Mouse (Mus musculus) urinary bladder, adult 18-20 months (tissue): Measurements from ENCODE around the gene Kcnh3.
"Not testable (repeated sequence)": the region's sequence is repeated elsewhere in the genome, so short reads cannot be mapped to it uniquely, and the experiment has no call there.

Source experiments
- DNase-seq, 2 experiments: peaks; one replicate each; pipeline ENCODE4 v3.0.0; 2022; ENCODE audit warnings: low spot score in 2 of 2, mixed read lengths in 2 of 2

Gene Kcnh3

DNA sequence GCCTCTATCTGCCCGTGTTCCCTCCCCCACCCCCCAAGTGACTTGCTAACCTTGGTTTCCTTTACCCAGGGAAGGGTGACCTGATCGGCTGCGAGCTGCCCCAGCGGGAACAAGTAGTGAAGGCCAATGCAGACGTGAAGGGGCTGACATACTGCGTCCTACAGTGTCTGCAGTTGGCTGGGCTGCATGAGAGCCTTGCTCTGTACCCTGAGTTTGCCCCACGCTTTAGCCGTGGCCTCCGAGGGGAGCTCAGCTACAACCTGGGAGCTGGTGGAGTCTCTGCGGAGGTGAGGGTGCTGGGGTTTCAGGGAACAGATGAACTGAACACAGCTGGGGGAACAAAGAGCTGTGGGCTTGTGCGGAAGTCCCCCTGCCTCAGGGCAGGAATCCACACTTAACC, 13.3 kb downstream of the Kcnh3 start:
- no peak for DNase-seq

DNA sequence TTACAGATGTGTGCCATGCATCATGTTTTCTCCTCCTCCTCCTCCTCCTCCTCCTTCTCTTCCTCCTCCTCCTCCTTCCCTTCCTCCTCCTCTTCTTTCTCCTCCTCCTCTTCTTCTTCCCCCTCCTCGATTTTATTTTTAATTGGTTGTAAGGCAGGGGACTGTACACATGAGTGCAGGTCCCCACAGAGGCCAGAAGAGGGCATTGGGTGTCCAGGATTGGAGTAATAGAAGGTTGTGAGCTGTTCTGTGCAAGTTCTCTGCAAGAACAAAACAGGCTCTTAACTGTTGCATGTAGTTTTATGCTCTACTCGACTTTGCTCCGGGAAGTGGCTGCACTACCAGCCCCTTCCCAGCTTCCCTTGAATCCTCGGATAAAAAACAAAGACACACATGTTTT, 15.5 kb downstream of the Kcnh3 start:
- DNase-seq, result no peak

DNA sequence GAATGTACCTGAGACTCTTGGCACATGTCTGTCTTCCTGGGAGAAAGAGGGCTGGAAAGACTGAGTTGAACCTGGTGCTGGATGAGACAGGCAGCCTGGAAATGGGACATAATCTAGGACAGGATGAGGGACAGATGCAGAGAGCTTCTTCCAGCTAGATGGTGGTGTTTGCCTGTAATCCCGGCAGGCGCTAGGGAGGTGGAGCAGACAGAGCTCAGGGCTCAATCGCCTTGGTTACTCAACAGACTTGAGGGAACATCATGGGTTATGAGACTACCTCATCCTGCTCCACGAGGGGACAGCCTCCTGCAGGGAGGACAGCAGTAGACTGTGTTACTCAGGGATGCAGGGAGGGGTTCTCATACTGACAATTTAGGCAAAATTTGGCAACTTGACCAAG, 16.6 kb downstream of the Kcnh3 start:
- no peak for DNase-seq

DNA sequence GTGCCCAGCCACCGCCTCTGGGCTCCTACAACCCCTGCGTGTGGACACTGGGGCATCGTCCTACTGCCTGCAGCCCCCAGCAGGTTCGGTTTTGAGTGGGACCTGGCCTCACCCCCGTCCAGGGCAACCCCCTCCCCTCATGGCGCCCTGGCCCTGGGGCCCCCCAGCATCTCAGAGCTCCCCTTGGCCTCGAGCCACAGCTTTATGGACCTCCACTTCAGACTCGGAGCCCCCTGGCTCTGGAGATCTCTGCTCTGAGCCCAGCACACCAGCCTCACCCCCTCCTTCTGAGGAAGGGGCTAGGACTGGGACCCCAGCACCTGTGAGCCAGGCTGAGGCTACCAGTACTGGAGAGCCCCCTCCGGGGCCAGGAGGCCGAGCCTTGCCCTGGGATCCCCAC, 17.4 kb downstream of the Kcnh3 start:
- no peak for DNase-seq

DNA sequence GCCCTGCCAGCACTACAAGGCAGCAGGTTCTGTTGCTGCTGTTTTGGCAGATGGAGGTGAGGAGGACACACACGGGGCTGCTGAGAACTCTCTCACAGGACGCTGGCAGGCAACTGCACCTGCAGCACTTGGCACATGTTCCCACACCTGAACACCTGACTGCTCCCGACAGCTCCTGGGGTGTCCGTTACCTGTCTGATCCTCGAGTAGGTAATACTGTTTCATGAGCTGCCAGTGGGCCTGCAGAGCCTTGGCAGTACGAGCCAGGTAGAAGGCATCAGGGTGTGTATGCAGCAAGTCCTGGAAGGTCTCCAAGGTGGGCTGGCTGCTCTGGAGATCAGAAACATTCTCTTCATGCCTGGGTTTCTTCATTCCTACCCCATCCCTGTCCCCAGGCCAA, 22.1 kb downstream of the Kcnh3 start:
- not testable (repeated sequence) for DNase-seq

DNA sequence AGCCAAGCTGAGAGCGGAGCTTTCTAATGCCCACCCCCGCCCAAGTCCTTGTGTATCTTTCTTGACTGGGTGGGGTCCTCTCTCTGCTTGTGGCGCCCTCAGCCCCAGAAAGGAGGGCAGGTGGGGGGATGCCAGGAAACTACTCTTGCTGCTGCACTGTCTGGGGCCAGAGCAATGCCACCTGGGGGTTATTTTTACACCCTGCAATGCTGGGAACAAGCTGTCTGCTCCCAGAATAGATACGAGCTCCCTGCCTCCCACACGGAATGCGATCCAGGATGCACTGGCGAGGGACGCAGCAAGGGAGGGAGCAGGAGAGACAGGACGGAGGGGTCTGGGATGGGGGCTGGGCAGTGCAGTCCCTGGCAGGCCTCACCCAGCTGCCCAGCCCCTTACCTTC, 24.3 kb downstream of the Kcnh3 start:
- no peak for DNase-seq

DNA sequence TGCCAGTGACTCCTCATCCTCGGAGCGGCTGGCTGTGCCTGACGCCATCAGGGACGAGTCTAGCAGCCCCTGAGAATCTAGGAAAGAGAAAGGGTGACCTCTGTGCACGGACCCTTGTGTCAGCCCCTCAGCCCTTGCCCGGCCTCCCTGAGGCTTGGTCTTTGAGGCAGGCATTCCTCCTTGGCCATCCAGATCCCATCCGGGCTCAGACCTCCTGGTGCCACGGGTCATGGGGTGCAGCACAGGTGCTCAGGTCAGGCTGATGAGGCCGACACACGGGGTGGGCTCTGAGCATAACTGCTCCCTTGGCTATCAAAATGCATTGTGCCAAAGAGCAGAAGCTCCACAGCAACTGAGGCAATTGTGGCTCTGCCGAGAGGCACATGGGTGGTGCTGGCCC, 25.3 kb downstream of the Kcnh3 start:
- no peak for DNase-seq

DNA sequence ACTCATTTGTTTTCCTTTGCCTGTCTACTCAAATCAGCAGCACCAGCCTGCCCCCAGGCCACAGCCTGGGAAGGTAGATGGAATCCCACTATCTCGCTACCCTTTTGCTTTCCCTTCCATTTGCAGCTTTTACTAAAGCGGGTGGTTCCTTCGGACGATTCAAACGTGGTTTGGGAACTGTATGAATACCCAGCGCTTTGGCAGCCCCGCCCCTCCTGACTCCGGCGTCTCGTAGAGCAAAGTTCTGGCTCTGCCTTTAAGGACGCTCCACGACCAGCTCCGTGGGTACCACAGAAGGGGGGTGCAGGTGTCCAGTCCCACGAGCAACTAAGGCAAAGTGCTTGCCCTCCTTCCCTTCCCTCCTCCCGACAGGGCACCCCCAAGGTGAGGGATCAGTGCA, 26.4 kb downstream of the Kcnh3 start:
- DNase-seq, result peak in 1 of 2 experiments; percentile 33

DNA sequence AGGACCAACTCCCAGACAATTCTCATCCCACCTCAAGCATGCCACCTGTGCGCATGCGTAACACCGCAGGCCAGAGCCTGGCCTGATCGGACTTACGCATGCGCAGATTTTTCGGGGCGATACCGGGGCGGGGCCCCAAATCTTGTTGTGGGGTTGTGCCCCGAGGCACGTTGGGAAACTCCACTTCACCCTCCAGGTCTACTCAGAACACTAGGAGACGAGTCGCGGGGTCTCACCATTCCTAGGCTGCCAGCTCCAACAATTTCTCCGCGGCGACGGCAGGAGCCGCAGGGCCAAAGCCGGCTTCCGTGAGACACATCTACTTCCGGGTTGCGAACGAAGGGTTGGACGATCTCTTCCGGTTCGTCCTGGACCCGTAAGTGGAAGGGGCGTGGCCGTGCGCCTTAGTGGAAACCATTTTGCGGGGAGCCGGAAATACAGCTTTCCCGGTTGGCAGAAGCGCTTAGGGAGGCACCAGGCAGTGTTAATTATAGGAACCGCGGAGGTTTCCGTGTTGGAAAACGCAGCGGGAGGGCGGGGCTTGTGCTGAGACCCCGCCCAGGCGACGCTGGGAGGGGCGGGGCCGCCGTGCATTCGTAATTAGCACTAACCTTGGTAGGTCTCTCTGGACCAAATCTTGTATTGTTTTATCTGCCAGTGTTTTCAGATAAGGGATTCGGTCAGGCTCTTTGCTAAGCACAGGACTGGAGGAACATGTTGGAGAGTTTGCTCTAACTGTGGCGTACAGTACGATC, 27.1 kb downstream of the Kcnh3 start, which contains the start of gene Mcrs1:
Gene Mcrs1, minus strand, starts transcription at position 336 of the 755 bp plus-strand sequence.
- peak; percentile 91 to 97 for DNase-seq

DNA sequence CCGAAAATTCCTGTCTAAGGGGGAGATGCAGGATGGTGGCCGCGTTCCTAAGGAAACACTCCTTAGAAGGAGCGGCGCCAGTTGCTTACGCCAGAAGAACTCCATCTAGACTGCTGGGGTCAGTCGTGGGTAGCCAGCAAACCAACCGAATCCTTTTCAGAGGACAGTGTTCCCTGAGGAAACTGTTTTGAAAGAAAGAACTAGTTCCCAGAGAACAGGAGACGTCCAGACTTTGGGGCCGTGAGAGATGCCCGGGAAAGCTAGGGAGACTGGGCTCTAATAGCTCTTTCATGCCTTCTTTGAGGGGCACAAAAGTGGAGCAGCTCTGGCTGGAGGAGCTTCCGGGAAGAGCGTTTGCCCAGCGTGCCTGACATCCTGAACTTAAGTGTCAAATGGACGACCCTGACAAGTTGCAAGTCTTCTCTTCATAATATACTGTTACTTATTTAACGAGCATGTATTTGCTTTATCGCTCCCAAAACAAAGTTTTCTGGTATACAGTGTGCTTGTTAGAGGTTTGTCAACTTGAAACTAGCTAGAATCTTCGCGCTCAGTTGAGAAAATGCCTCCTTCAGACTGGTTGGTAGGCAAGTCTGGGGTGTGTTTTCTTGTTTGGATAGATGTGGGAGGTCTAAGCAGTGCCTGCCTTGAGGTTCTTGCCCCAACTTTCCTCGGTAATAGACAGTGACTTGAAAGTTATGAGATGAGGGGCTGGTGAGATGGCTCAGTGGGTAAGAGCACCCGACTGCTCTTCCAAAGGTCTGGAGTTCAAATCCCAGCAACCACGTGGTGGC, 27.9 kb downstream of the Kcnh3 start:
- no peak for DNase-seq

DNA sequence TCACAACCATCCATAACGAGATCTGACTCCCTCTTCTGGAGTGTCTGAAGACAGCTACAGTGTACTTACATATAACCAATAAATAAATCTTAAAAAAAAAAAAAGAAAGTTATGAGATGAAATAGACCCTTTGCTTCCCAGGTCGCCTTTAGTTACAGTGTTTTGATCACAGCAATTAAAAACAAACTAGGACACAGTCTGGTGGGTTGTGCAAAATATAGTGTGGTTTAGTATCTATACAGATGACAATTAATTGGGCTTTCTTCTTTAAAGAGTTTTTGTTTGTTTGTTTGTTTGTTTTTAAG, 28.5 kb downstream of the Kcnh3 start:
- DNase-seq, result not testable (repeated sequence)

DNA sequence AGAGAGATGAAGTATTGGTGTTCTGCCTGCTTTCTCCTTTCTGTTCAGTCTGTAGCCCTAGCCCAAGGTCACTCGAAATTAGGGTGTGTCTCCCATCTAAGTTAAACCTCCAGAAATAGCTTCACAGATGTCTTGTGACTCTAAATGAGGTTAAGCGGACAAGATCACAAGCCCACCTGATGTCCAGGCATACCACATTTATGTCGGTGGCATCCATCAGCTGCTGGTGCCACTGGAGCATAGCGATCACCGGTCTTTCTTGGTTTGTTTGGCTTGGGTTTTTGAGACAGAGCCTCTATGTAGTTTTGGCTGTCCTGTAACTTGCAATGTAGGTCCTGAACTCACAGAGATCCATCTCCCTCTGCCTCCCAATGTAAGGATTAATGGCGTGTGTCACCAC, 29.1 kb downstream of the Kcnh3 start:
- DNase-seq, result no peak

DNA sequence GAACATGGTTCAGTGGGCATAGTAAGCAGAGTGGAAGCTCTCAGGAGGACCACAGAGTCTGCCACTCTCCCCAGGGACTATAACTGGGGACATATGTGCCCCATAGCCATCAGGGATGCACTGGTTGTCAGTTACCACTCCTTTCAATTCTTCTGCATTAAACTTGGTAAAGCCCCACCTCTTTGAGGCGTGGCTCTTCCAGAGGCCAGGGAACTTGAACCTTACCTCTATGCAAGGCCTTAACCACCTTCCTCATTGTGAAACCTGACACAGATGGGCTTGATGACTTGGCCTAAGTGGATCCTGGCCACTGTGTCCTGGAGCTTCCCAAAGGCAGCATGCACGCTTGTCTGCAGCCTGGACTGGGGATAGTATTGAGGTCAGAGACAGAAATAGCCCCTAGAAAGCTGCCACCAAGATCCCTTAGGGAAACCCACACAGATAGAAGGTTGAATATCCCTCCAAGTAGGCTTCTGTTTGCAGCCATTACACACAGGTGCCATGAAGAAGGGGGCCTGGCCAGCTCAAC, 29.9 kb downstream of the Kcnh3 start:
- DNase-seq, result no peak

DNA sequence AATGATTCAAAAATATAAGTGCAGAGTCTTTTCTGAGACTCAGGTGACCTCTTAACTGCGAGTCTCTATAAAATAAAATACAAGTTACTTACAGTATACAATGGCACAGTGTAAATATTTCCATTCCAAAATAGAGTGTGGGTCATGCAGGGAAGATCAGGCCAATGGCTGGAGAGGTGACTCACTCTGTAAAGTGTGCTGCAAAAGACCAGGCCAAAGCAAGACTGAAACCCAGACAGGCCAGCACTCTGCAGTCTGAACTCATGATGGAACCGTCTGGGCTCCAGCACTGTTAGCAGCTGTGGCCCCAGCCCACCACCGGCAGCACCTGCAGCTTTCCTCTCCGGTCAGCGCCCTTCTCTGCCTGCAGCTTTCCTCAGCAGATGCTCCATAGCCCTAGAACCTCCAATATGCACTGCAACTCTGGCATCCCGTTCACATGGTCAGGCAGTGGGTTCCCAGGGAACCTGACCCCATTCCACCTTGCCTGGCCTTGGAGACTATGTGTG, 30.6 kb downstream of the Kcnh3 start:
- DNase-seq, result no peak

DNA sequence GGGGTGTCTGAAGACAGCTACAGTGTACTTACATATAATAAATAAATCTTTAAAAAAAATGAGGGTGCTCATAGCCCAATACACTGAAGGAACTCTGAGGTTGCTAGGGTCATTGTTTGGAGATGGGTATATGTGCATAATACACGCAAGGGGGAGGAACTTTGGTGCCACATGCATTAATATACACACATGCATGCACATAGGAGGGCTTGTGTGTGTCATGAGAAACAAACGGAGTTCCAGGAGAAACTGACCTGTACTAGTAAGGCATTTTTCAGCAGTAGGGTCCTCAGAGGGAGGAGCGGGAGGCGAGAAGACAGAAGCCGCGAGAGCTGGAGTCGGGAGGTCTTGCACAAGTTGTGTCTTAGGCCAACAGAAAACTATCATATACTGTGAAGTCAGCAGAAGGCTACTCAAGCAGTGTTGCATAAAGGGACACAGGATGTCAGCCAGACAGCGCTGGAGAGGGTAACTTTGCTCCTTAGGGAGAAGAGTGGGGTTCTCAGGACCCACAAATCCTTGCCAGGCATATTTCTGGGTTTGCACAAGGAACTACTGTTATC, 34.6 kb downstream of the Kcnh3 start:
- DNase-seq, result no peak

DNA sequence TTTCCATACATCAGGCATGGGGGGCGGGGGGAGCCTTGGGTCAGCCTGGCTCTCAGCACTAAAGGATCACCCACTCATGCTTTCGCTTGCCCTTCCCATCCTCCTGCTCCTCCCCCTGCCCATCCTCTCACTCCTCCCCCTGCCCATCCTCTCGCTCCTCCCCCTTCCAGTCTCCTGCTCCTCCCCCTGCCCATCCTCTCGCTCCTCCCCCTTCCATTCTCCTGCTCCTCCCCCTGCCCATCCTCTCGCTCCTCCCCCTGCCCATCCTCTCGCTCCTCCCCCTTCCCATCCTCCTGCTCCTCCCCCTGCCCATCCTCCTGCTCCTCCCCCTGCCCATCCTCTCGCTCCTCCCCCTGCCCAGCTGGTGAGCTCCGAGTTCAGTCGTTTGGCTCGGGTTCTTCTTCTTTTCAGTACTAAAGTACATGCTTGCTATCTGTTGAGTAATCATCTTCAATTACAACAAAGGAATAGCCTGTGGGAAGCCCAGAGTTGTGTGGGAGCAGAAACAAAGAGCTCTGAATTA, 35.1 kb downstream of the Kcnh3 start:
- peak; percentile 26 to 77 for DNase-seq

DNA sequence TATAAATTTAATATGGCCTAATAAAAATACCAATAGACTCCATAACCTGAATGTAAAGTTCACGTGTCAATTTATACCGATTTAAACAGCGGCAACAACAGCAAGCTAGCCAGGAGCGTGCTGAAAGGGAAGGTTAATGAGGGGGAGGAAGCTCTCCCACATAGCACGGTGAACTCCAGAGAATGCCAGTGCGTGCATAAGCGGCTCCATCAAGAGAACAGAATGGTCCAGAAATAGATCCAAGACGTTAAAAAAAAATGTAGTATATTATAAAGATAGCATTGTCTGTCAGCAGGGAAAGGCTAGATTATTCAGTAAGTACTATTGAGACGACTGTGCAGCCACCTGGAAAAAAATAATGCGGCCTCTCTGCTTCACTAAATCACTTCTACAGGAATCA, 38.0 kb downstream of the Kcnh3 start:
- no peak for DNase-seq

DNA sequence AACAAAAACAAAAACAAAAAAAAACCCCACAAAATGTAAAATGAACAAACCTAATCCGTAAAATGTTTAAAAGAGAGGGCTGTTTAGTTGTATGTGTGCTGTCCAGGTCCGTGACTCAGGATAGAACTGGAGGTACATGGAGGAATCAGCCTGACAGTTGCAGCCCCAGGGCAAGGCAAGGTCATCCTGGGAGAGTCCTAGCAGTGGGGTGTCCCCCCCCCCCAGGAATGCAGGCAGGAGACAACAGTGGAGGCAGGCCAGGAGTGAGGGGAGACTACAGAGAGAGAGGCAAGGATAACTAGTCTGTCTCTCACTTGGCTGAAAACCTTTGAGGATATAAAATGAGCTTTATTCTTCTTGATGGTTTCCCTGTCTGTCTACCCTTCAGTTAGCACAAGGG, 39.7 kb downstream of the Kcnh3 start:
- DNase-seq, result no peak

DNA sequence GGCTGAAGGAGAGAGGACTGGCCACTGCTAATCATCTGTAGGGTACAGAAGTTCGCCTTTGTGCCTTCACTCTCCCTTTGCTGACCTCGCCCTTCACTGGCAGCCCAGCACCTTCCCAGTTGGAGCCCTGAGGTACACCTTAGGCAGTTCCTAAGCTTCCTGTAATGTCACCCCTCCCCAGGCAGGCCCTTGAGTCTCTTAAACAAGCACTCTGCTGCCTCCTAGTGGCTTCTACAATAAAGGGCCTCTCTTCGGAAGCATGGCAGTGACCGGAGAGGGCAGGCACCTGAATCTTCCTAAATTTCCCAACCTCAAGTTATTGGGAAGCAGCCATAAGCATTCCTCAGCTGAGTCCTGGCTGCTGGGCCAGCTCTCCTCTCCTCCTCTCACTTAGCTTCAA, 41.0 kb downstream of the Kcnh3 start:
- peak in 1 of 2 experiments; percentile 53 for DNase-seq

DNA sequence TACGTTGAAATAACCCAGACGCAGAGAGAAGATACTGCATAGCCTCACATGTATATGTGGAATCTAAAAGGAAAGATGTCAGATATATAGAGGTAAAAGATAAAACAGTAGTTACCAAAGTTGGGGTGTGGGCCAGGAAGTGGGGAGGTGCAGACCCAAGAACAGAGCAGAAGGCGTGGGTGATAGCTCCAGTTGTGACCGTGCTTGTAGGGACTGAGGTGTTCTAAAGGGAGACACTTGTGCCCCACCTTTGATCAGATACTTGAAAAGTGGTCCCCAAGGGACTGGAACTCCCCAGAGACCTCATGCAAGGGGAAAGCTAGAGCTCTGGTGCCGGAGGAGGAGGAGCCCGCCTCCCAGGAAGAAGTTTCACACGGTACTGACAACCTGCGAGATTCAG, 51.4 kb downstream of the Kcnh3 start:
- no peak for DNase-seq

DNA sequence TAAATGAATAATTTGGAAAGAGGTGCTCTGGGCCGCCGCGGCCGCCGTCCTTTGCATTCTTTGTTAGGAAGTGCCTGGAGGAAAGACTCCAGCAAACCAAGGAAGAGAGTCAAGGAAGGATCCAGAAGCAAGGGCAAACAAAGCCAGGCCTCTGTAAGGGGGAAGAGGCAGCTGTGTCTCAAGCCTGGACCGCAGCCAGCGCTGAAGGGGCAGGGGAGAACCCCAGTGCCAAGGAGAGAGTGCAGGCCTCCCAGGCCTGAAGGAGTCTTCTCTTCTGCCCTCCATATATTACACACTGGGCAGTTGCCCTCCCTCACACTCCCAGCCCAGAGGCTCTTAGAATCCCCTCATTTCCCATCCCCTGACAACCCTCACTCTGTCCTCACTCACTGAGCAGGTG, 53.6 kb downstream of the Kcnh3 start:
- DNase-seq, result no peak

DNA sequence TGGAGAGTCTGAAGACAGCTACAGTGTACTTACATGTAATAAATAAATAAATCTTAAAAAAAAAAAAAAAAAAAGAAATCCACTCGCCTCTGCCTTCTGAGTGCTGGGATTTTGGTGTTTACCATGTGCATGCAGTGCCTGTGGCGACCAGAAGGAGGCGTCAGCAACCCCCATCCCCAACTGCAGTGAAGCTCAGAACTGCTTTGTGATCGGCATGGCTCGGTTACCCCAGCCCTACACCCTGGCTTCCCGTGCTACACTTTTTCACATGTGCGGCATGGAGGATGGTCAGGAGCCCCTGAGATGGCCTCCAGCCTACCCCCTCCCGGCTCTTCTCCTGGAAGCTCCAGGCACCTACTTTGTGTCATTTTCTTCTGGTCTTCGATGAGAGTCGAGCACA, 58.8 kb downstream of the Kcnh3 start:
- no peak for DNase-seq
